Mouse (Mus musculus): ENCODE measurements around the gene Ap3b2.

DNA sequence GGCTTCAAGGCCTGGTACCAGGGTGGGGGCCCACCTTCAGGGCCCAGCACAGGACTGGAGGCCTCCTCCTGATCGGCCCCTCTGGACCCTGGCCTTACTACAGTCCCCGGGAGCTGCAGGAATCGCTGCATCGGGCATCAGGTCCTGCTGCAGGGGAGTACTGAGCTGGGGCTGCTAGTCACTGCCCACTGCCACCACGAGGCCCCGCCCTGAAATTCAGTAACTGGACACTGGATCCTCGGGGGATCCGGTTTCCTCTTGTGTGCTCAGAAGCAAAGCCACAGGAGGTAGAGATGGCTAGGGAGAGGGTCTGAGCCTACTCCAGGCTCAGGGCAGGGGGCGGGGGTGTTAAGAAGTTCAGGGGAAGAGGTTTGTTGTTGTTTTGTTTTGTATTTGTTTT lies 4.1 kb downstream of the Ap3b2 start:
- no peak for TF ChIP-seq TAL1 (conservative IDR thresholded peaks at IDR 0.05; ENCODE audit: low read depth, low read length)
- no peak for TF ChIP-seq CTCF (IDR thresholded peaks at IDR 0.05; ENCODE audit: low read depth, low read length)
- no peak for TF ChIP-seq GATA2 (IDR thresholded peaks at IDR 0.05; ENCODE audit: borderline replicate concordance, low read depth, low read length)
- TF ChIP-seq GATA1 (IDR thresholded peaks at IDR 0.05; ENCODE audit: borderline replicate concordance, low read length), result no peak
